Mouse (Mus musculus) MEL (cell line): ENCODE data around the gene Espnl. TPM values are rescaled to one million over a fixed set of nuclear protein-coding genes. Genes with fewer than 3 reads are reported as not detected.
A peak's percentile ranks its signal among the peaks of the same experiment; 100 is the strongest.

Source experiments
- DNase-seq: peaks from one replicate; pipeline ENCODE4 v3.0.0; 2011; ENCODE audit warnings: low read depth, low spot score
- H3K27ac ChIP-seq: 2 replicates; pipeline ENCODE4 v1.5.1; 2012; ENCODE audit warnings: low read depth, mild to moderate bottlenecking, control low read depth, low read length, moderate library complexity; ENCODE audit not compliant: control insufficient read depth
- H3K27me3 ChIP-seq, 2 experiments: fragments of 150-350 bp in 1 of 2; sonication (generic) in 1 of 2; 2 replicates each; pipeline ENCODE4 v1.6.1; 2012; ENCODE audit warnings: low read length in 2 of 2, mild to moderate bottlenecking in 2 of 2, improper control_type of control experiment in 1 of 2, moderate library complexity in 1 of 2; ENCODE audit not compliant: insufficient read depth in 2 of 2, control insufficient read depth in 1 of 2
- H3K36me3 ChIP-seq, 2 experiments: 2 replicates each; pipeline ENCODE4 v1.6.1; 2012 to 2014; ENCODE audit warnings: low read length in 2 of 2, improper control_type of control experiment in 1 of 2, inconsistent platforms in 1 of 2, mild to moderate bottlenecking in 1 of 2; ENCODE audit not compliant: insufficient read depth in 2 of 2, control insufficient read depth in 1 of 2
- H3K4me1 ChIP-seq, 2 experiments: fragments of 150-350 bp in 1 of 2; sonication (generic) in 1 of 2; 2 replicates each; pipeline ENCODE4 v1.6.1; 2012; ENCODE audit warnings: low read length in 2 of 2, improper control_type of control experiment in 1 of 2, mild to moderate bottlenecking in 1 of 2; ENCODE audit not compliant: insufficient read depth in 2 of 2, control insufficient read depth in 1 of 2
- H3K4me3 ChIP-seq, 2 experiments: fragments of 150-350 bp in 1 of 2; sonication (generic) in 1 of 2; 2 replicates each; pipeline ENCODE4 v1.5.1; 2012; ENCODE audit warnings: low read depth in 2 of 2, low read length in 2 of 2, mild to moderate bottlenecking in 2 of 2, moderate library complexity in 2 of 2, control low read depth in 1 of 2, improper control_type of control experiment in 1 of 2; ENCODE audit not compliant: control insufficient read depth in 1 of 2, insufficient read depth in 1 of 2
- H3K79me2 ChIP-seq: 2 replicates; pipeline ENCODE4 v1.6.1; 2012; ENCODE audit warnings: mild to moderate bottlenecking, low read length, moderate library complexity; ENCODE audit not compliant: control insufficient read depth, poor library complexity, insufficient read depth
- H3K9ac ChIP-seq: 2 replicates; pipeline ENCODE4 v1.6.1; 2012; ENCODE audit warnings: low read depth, mild to moderate bottlenecking, control low read depth, low read length, moderate library complexity; ENCODE audit not compliant: control insufficient read depth, poor library complexity, severe bottlenecking
- H3K9me3 ChIP-seq: fragments of 150-350 bp; sonication (generic); replicated peaks from 2 replicates; pipeline ENCODE4 v1.6.1; 2012; ENCODE audit warnings: mild to moderate bottlenecking, low read length, improper control_type of control experiment, moderate library complexity; ENCODE audit not compliant: insufficient read depth
- BHLHE40 ChIP-seq: IDR thresholded peaks from 2 replicates; pipeline ENCODE4 v1.6.1; 2012; ENCODE audit warnings: low read depth, mild to moderate bottlenecking, inconsistent platforms, low read length, improper control_type of control experiment, borderline replicate concordance
- CHD1 ChIP-seq: IDR thresholded peaks from 2 replicates; pipeline ENCODE4 v1.6.1; 2012; ENCODE audit warnings: low read depth, mild to moderate bottlenecking, inconsistent platforms, low read length, improper control_type of control experiment
- CHD2 ChIP-seq: IDR thresholded peaks from 2 replicates; pipeline ENCODE4 v1.6.1; 2011; ENCODE audit warnings: low read length, improper control_type of control experiment
- CTCF ChIP-seq, 3 experiments: IDR thresholded peaks in 2 of 3; conservative IDR thresholded peaks in 1 of 3; 2 replicates each; pipeline ENCODE4 v1.5.1; 2011 to 2012; ENCODE audit warnings: low read length in 3 of 3, low read depth in 2 of 3, mild to moderate bottlenecking in 2 of 3, improper control_type of control experiment in 1 of 3, inconsistent platforms in 1 of 3, mixed read lengths in 1 of 3, moderate library complexity in 1 of 3; ENCODE audit not compliant: control insufficient read depth in 1 of 3, insufficient read depth in 1 of 3, poor library complexity in 1 of 3, severe bottlenecking in 1 of 3
- ELF1 ChIP-seq: IDR thresholded peaks from 2 replicates; pipeline ENCODE4 v1.6.1; 2014; ENCODE audit warnings: low read depth, mild to moderate bottlenecking, inconsistent platforms, low read length, improper control_type of control experiment, moderate library complexity
- JUND ChIP-seq: IDR thresholded peaks from 2 replicates; pipeline ENCODE4 v1.6.1; 2011; ENCODE audit warnings: low read depth, mild to moderate bottlenecking, improper control_type of control experiment, low read length
- MAFK ChIP-seq: IDR thresholded peaks from 2 replicates; pipeline ENCODE4 v1.6.1; 2011; ENCODE audit warnings: low read depth, mild to moderate bottlenecking, low read length, improper control_type of control experiment, borderline replicate concordance
- MAX ChIP-seq: IDR thresholded peaks from 2 replicates; pipeline ENCODE4 v1.6.1; 2011; ENCODE audit warnings: low read length, improper control_type of control experiment
- MXI1 ChIP-seq: IDR thresholded peaks from 2 replicates; pipeline ENCODE4 v1.6.1; 2011; ENCODE audit warnings: mild to moderate bottlenecking, low read depth, low read length, improper control_type of control experiment
- MYB ChIP-seq: IDR thresholded peaks from 2 replicates; pipeline ENCODE4 v1.6.1; 2011; ENCODE audit warnings: mild to moderate bottlenecking, low read depth, low read length, improper control_type of control experiment
- NRF1 ChIP-seq: IDR thresholded peaks from 2 replicates; pipeline ENCODE4 v1.6.1; 2014; ENCODE audit warnings: low read depth, mild to moderate bottlenecking, inconsistent platforms, low read length, improper control_type of control experiment, moderate library complexity; ENCODE audit not compliant: poor library complexity, insufficient read depth, severe bottlenecking
- POLR2AphosphoS5 ChIP-seq: IDR thresholded peaks from 2 replicates; pipeline ENCODE4 v1.6.1; 2012; ENCODE audit warnings: low read depth, borderline replicate concordance, mild to moderate bottlenecking, inconsistent platforms, low read length, moderate library complexity, mixed read lengths
- RAD21 ChIP-seq: IDR thresholded peaks from 2 replicates; pipeline ENCODE4 v1.6.1; 2011; ENCODE audit warnings: mild to moderate bottlenecking, low read depth, low read length, improper control_type of control experiment
- RCOR1 ChIP-seq: IDR thresholded peaks from 2 replicates; pipeline ENCODE4 v1.6.1; 2012; ENCODE audit warnings: low read depth, mild to moderate bottlenecking, inconsistent platforms, low read length, improper control_type of control experiment
- SMC3 ChIP-seq: IDR thresholded peaks from 2 replicates; pipeline ENCODE4 v1.6.1; 2011; ENCODE audit warnings: low read depth, low read length, improper control_type of control experiment
- TAL1 ChIP-seq: IDR thresholded peaks from 2 replicates; pipeline ENCODE4 v1.6.1; 2012; ENCODE audit warnings: mild to moderate bottlenecking, inconsistent platforms, low read length, moderate library complexity, mixed read lengths
- TCF12 ChIP-seq: IDR thresholded peaks from 2 replicates; pipeline ENCODE4 v1.6.1; 2014; ENCODE audit warnings: low read depth, mild to moderate bottlenecking, inconsistent platforms, low read length, improper control_type of control experiment, moderate library complexity
- USF1 ChIP-seq: IDR thresholded peaks from 2 replicates; pipeline ENCODE4 v1.6.1; 2014; ENCODE audit warnings: low read depth, mild to moderate bottlenecking, inconsistent platforms, low read length, improper control_type of control experiment, moderate library complexity
- polyA plus RNA-seq, 2 experiments: library from polyadenylated mRNA; stranded (reverse) in 1 of 2; unstranded in 1 of 2; fragments of >175 nt in 1 of 2; fragments of >200 nt in 1 of 2; gene quantifications; 2 replicates each; pipeline versions ENCODE4 v1.2.1 to v1.2.4; 2012; ENCODE audit warnings: low replicate concordance in 2 of 2, low read depth in 1 of 2; ENCODE audit not compliant: insufficient read length in 2 of 2, insufficient read depth in 1 of 2, missing spikeins in 1 of 2
- total RNA-seq: library from RNA; depleted of rRNA; stranded (reverse); fragments of 300-350 nt; gene quantifications from 2 replicates; pipeline ENCODE4 v1.2.3, GENCODE M21; 2012

Espnl gene
- total and polyA plus RNA-seq, 3 experiments: 2.0 to 2.1 TPM; not detected in 1

- H3K9ac ChIP-seq: no peak overlapping the region
- no peak overlapping the region for H3K4me3 ChIP-seq
- no peaks in the 10 kb centered on the region for H3K27me3 ChIP-seq
- peaks cover 0 to 15% of the 10 kb centered on the region in 2 experiments; a peak in 2 of 4 replicates for H3K36me3 ChIP-seq
- H3K9me3 ChIP-seq: no peaks in the 10 kb centered on the region
- no peak overlapping the region for H3K27ac ChIP-seq
- no peaks in the 10 kb centered on the region for H3K4me1 ChIP-seq
- TF ChIP-seq ELF1 (no peak), CHD1 (no peak), SMC3 (no peak), POLR2AphosphoS5 (no peak), MYB (no peak), CHD2 (no peak), RAD21 (no peak)
- no peaks in the 10 kb centered on the region for H3K79me2 ChIP-seq
- no peak for DNase-seq
These were observed 9.6 kb upstream of the Espnl start for GRCm38 (mm10) chr1:91312273-91312672.

- Histone ChIP-seq H3K4me3 (no peak overlapping the region), H3K9me3 (no peaks in the 10 kb centered on the region), H3K27ac (no peak overlapping the region), H3K36me3 (peaks cover 0 to 13% of the 10 kb centered on the region in 2 experiments; a peak in 2 of 4 replicates), H3K4me1 (no peaks in the 10 kb centered on the region), H3K9ac (no peak overlapping the region), H3K27me3 (no peaks in the 10 kb centered on the region), H3K79me2 (no peaks in the 10 kb centered on the region)
- 0 out of 2 replicates have a peak, but pooled peaks have one; percentile 16 for TF ChIP-seq USF1
- no peak for TF ChIP-seq CTCF (IDR thresholded peaks at IDR 0.05 in 2 of 3, conservative IDR thresholded peaks at IDR 0.05 in 1 of 3; ENCODE audit: control insufficient read depth in 1 of 3, insufficient read depth in 1 of 3, low read depth in 2 of 3, low read length in 3 of 3, poor library complexity in 1 of 3, severe bottlenecking in 1 of 3)
- no peak for DNase-seq
These were observed 8.6 kb upstream of the Espnl start for GRCm38 (mm10) chr1:91313251-91313650.

- no peak for DNase-seq
- Histone ChIP-seq H3K9me3 (no peaks in the 10 kb centered on the region), H3K9ac (no peak overlapping the region), H3K79me2 (no peaks in the 10 kb centered on the region), H3K4me1 (peaks cover 2 to 15% of the 10 kb centered on the region in 2 experiments), H3K27me3 (no peaks in the 10 kb centered on the region), H3K27ac (no peak overlapping the region), H3K4me3 (no peak overlapping the region), H3K36me3 (peaks cover 0 to 3% of the 10 kb centered on the region in 2 experiments; a peak in 2 of 4 replicates)
- TF ChIP-seq SMC3: no peak
- no peak for TF ChIP-seq JUND
- no peak for TF ChIP-seq RCOR1
- no peak for TF ChIP-seq MXI1
- TF ChIP-seq MAFK: no peak
- TF ChIP-seq USF1: no peak
- no peak for TF ChIP-seq TAL1
- no peak for TF ChIP-seq TCF12
- no peak for TF ChIP-seq MAX
- TF ChIP-seq NRF1: no peak
- TF ChIP-seq BHLHE40: no peak
These were observed 4.2 kb upstream of the Espnl start for GRCm38 (mm10) chr1:91317656-91318055.
